Mouse (Mus musculus) frontal cortex, postnatal 10 days (tissue): ENCODE results near the gene Ern1.
"Not testable (repeated sequence)": the region's sequence is repeated elsewhere in the genome, so short reads cannot be mapped to it uniquely, and the experiment has no call there.

Experiments used
- DNase-seq, 2 experiments: peaks; one replicate each; pipeline ENCODE4 v3.0.0; 2022; ENCODE audit warnings: low spot score in 2 of 2, mixed read lengths in 1 of 2

Gene Ern1

DNA sequence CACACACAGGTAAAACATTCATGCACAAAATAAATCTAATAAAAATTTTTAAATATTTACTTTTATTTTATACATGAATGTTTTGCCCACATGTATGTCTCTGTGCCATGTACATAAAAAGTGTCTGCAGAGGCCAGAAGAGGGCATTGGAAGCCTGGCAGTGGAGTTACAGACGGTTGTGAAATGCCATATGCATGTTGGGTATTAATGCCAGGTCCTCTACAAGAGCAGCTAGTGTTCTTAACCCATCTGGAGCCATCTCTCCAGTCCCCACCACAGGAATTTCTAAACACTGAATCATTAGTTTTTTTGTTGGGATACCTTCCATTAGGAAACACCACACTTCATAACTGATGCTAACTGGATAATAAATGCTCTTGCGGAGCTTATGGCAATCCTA is 50.1 kb downstream of the Ern1 start:
- no peak for DNase-seq

DNA sequence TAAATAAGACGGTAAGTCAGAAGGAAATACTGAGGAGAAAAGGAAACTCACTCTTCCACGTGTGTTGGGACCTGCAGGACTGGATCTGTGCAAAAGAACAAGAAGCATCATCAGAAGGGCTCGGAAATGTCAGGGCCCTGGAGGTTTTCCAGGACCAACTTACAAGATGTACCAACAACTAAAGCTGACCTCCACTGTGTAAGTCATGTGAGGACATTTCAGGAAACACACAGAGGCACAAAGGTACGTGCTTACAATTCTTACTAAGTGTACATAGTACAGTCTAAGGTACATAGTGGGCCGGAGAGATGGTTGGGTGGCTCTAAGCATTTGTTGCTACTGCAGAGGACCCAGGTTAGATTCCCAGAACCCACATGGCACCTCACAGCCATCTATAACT is 50.6 kb downstream of the Ern1 start:
- DNase-seq, result no peak

DNA sequence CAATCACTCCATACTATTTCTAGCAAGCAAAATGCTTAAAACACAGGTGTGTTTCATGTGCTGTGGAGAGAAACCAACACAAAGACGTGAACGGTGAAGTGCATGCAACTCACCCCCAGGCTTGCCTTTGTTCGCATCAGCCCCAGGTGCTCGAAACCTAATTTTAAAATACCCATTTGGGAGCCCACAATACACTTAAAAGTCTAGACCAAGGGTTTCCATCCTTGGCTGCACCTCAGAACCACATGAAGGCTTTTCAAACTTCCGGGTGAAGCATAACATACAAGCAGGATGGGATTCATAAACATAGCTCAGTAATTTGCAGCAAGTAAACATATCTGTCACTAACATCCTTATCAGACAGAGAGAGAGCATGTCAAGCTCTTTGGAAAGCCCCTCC is 57.3 kb downstream of the Ern1 start:
- no peak for DNase-seq

DNA sequence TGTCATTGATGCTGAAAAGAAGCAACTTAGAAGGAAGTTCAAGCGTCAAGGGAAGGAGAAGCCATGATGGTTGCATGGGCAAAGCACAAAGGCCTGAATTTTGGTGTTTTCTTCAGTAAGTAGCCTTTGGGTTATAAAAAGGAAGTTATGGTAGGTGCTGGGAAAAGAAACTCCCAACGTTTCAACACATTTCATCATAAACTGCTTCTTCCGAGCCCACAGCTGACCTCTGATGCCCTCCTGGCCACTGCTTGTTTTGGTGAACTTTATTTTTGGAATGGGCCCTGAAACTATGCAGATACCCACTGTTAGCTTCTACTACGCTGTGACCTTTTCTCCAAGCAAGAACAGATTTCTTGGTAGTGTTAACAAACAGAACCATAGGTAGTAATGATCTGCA is 58.0 kb downstream of the Ern1 start:
- DNase-seq, result no peak

DNA sequence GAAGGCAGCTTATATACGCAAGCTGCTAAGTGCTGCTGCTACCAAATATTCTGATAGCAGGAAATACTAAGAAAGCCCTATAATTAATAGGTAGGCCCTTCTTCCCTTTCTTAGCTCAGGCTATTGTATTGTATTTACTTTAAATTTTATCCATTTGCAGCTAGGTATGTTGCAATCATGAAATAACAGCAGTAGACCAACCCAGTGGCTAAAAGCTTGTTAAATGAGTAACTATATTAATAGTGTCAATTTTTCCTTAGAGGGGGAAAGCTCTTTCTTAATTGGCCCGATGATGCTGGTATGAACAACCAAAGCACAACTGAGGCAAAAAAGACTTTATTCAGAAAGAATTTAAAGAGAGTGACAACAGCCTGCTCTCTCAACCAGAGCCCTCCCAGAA is 59.1 kb downstream of the Ern1 start:
- DNase-seq, result no peak

DNA sequence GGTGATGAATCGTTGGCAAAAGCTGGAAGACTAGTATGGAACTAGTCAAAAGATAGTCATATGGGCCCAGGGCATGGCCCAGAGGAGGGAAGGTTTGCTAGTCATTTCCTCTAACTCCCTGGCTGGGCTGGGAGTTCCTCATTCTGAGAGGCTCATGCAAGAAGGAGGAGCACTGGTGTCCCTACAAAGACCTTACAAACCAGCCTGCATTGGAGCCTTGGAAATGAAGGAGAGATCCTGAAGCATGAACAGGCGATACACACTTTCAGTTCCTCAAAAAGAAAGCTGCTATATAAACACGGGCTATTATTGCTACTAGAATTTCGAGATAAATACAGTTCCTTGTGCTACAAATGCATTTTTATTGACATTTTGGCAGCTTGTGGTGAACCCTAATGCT is 59.5 kb downstream of the Ern1 start:
- DNase-seq, result no peak

DNA sequence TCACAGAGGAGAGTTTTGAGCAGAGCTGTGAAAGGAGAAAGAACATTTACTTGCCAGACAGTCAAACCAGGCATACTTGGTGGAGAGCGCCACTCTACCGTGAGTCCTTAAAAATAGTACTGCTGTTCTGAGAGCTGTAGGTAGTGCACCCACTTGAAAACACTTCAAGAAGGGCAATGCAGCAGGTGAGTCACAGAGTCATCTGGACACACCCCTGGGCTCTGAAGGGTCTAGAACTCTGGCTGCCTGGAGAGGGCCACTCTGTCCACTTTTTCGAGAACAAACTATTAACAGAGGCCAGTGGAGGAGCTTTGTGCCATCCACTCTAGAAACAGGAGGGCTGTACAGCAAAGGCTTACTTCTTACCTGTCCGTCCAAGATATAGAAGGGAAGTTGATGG is 61.2 kb downstream of the Ern1 start:
- DNase-seq, result no peak

DNA sequence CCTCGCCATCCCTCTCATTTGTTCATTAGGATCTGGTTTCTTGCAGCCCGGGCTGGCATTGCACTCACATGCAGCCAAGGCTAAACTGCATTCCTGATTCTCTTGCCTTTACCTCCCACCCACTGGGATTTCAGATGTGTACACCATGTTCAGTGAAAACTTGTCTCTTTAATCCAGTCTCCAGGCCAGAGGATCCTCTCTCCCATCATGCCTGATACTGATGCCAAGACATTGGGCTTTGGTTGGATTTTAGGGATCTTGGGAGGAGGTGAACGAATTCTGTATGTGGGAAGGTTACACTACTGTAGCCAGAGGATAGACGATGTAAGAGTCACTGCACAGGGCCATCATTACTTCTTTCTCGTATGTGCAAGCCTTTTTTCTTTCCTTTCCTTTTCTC is 62.5 kb downstream of the Ern1 start:
- no peak for DNase-seq

DNA sequence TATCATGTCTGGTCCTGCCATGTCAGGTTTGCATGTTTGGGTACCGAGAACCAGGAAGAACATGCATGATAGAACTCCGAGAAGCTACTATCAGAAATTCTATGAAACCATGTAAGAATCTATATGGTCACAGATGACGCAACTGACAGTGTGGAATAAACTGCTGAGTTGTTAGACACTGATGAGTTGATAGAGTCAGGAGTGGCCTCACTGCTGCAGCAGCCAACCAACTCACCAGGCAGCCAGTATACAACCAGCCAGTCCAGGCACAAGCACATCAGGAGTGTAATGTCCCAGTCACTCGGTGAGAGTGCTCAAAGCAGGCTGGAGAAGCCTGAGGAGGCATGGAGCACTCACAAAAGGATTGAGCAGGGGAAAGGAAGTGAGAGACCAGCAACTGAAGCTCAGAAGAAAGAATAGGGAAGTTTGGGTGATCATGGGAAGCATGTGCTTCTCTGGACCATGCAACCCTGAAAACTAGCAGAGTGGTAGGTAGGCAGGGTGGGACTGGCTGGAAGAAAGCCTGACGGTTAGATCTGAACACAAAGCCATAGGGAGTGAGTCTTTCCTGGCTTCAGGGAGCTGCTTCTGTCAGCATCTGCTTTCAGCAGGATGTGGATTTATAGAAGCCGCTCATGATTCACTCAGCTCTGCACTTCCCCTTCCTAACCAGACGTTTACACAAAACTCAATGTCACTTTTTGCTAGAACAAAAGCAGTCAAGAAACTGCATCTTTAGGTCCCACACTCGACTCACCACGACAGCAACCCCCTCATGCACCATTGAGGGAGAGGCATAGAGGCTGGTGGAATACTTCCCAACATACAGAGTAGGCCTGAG is 68.2 kb downstream of the Ern1 start:
- DNase-seq, result no peak

DNA sequence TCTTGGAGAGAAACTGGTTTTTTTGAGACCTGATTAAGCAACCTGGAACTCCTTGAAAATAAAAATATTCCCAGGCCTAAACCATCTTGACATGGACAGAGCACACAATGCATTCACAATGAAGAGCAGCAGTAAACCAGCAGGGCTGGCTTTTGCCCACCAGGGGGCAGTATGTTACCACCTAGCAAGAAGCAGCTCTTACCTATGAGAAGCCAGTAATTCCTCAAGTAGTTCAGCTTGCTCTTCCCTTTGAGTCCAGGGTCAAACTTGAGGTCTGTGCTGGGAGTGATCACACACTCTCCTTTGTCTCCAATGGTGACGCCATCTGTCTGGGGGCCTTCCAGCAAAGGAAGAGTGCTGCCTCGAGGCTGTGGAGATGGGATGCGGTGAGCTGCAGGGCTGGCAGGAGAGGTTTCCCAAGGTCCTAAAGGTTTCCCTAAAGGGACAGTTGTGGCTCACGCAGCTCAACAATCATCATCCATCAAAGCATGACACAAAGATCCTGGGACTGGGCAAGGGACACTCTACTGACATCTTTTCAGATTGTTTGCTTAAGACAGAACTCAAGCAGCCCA is 68.9 kb downstream of the Ern1 start:
- DNase-seq, result peak; percentile 58 to 79

DNA sequence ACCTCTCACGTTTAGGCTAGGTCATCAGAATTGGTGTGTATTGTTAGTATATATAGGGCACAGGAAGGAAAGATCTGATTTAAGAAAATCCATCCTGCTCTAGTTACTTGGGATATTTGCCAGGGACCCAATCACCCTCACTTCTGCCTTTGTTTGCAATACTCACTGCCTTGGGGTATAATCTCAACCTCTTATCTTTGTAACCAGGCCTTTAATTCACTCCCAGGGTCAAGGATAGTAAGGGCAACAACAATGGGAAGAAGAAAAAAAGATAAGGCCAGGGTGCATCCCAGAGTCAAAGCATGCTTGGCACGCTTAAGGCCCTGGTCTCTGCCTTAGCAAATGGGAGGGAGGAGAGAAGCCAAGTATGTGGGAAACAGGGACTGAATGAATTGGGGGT is 69.8 kb downstream of the Ern1 start:
- DNase-seq, result no peak

DNA sequence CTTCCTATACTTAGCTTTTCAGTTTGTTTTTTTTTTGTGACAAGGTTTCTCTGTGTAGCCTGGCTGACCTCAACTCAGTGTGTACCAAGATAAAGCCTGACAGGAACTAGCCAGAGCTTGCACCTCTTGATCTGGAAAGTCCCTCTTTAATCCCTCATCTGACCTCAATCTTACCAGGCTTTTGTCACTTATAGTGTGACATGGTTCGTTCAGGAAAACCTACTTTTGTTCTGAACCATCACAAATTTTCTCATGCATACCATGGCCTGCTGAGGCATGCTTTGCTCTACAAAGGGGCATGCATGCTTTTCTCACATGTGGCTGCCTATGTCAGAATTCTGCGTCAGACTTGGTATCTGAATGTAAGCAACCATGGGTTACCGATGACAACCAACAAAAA is 71.3 kb downstream of the Ern1 start:
- DNase-seq, result no peak

DNA sequence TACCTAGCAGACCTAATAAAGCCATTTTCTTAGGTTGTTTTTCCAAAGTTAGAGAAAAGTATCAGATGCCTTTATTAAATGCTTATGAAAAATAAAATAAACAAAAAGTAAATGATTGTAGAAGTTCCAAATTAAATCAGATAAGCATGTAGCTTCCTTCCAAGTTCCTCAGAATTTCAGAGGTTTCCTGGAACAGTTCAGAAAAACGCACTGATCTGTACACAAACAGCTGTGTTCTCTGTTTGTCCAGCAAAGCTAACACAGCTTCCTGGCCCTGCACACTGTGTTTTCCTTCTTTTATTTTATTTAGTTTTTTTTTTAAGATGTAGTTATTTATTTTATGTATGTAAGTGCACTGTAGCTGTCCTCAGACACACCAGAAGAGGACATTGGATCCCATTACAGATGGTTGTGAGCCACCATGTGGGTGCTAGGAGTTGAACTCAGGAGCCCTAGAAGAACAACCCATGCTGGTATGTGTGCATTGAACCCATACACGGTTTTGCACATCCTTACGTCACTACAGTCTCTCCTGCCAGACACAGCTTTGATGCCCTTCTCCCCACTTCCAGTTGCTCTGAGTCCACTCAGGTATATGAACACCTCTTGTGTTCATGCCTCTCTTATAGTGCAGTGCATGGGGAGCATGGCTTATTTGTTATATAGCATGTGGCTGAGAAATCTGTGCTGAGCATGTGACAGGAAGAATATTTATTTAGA is 74.9 kb downstream of the Ern1 start:
- no peak for DNase-seq

DNA sequence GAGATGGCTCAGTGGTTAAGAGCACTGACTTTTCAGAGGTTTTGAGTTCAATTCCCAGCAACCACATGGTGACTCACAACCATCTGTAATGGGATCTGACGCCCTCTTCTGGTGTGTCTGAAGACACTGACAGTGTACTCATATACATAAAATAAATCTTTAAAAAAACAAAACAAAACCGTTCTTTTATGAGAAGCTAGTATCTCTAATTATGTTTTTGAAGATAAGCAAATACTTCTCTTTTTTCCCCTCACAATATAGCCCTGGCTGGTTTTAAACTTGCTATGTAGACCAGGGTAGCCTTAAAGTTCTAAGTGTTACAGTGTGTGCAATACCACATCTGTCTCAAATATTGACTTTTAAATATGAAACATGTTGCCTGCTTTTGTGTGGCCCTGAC is 76.5 kb downstream of the Ern1 start:
- no peak for DNase-seq

DNA sequence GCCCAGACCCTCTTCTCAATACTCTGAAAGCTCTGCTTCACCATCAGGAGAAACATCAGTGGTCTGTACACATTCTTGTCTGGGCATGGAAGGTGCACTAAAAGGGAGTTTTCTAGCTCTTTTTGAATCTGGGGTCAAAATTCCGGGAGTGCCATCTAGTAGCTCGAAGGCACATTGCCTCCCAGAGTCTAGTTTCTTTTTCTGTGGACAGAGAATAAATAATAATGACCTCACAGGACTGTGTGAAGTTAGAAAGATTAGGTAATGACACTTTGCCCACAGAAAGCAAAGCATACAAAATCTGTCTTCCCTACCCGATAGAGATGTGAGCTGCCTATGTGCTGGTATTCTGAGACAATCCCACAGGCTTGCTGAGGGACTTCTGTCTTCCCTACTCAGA is 77.1 kb downstream of the Ern1 start:
- no peak for DNase-seq

DNA sequence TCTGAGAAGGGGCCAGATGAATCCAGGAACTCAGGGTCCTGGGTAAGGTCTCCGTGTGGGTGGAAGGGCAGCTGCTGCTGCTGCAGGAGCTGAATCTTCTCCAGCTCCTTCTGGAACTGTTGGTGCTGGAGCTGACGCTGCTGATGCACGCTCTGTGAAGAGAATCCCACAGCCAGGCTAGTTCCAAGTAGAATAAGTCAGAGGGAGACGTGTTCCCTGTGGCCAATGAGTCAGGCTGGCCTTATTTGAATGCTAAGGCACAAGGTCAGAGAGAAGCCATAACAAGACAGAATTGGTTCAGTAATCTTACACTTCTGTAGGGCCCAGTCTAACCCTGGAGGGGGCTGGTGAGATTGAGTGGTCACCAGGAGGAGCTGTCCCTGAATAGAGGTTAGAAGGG is 77.6 kb downstream of the Ern1 start:
- no peak for DNase-seq

DNA sequence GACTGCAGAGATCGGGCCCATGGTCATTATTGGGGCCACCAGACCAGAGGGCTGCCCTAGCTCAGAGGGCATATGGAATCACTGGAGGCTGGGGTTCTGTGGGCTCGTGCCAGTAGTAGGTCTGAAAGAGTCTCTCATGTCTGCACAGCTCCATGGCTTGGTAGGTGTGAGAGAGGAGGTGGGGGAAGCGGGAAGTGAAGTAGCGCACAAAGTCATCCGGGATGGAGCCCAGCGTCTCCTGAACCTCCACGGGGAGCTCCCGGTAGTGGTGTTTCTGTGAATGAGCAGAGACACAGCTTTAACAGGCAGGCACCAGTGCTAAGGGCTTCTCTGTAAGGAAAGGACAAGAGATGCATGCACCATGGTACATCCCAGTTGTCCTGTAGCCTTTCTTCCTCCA is 89.2 kb downstream of the Ern1 start:
- no peak for DNase-seq

DNA sequence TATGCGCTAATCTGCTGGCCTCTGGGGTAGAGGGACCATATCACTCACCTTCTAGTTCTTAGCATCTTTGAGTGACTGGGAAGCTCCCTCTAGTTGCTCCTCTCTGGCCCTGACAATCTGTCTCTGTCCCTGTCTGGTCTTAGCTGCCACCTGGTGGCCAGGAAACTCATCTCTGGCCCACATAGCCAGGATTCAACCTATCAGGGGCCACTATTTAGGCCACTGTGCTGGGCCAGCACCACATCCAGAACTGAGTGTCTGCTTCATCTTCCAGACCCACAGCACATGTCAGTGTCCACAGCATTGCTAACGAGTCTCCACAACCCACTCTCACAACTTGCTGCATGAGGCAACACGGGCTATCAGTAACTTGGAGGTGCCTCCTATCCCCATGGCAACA is 90.0 kb downstream of the Ern1 start:
- no peak for DNase-seq

DNA sequence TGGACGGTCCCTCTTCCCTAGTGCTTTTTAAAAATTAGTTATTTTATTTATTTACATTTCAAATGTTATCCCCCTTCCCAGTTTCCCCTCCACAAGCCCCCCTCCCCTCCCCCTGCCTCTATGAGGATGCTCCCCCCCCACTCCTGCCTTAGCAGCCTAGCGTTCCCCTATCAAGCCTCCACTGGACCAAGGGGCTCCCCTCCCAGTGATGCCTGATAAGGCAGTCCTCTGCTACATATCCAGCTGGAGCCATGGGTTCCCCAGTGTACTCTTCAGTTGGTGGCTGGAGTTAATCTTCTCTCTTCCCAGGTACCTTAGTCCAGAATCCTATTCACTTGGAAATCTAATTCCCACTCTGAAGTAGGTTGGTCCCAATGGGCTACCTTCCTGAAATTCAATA is 93.6 kb downstream of the Ern1 start:
- not testable (repeated sequence) for DNase-seq

DNA sequence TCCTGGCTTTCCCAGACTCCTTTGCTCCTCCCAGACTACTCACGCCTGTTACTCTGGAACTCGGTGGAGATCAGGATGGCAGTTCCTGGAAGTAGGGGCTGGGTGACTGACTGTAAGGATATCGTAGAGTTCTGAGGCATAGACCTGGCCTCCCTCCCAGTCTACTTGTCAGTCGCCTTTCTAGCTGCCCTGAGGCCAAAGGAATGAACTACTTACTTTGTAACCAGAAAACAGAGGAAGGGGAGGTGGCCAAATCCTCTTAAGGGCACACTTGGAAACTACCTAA is 94.4 kb downstream of the Ern1 start:
- DNase-seq, result no peak

DNA sequence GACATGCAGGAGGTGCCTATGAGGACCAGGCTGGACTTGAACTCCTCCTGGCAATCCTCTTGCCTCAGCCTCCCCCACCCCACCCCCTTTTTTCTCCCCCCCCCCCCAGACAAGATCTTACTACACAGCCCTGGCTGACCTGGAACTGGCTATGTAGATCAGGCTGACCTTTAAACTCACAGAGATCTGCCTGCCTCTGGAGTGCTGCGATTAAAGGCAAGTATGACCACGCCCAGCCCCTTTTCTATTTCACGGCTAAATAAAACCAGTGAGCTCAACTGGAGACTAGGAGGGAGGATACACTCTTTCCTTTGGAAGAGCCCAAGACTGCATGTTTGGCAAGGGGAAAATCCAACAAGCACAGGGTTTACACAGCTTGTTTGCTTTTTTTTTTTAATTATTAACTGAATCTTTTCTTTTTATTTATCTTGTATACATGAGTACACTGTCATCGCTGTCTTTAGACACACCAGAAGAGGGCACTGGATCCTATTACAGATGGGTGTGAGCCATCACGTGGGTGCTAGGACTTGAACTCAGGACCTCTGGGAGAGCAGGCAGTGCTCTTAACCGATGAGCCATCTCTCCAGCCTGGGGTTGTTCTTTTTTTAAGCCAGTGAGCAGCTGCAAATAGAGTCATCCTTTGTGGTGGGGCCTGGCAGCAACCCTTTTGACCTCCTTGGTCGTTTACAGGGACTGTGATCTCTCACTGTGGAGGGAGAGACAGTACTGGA is 94.9 kb downstream of the Ern1 start:
- DNase-seq, result no peak

DNA sequence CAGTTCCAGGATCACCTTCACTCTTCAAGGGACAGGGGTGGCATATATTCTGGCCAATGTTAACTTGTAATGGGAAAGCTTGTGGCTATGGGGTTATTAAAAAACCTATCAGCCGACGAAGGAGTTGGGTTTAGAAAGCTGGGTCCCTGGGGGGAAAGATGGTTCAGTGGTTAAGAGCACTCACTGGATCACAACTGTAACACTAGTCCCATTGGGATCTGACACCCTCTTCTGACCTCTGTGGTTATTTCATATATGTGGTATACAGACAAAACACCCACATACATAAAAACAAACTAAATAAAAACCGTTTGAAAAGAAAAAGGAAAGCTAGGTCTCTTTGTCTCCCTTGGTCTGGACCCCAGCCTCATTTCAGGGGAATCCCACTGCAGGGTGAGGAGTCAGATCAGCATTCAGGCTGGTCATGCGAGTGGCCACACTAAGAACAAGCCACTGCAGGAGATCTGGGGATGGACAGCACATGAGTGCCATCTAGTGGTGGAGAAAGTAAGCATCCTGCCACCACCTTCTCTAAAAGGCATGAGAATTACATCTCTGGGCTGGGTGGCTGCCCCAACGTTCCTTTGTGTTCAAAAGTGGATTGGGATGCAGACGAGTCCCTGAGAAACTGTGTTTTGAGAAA is 96.0 kb downstream of the Ern1 start:
- peak; percentile 18 to 64 for DNase-seq
